Mouse (Mus musculus) left cerebral cortex, adult 9 months (tissue): ENCODE measurements around the gene Hoxa13.

Source experiments
- DNase-seq, 2 experiments: peaks; one replicate each; pipeline ENCODE4 v3.0.0; 2022; ENCODE audit warnings: low spot score in 2 of 2

Hoxa13 gene

DNA sequence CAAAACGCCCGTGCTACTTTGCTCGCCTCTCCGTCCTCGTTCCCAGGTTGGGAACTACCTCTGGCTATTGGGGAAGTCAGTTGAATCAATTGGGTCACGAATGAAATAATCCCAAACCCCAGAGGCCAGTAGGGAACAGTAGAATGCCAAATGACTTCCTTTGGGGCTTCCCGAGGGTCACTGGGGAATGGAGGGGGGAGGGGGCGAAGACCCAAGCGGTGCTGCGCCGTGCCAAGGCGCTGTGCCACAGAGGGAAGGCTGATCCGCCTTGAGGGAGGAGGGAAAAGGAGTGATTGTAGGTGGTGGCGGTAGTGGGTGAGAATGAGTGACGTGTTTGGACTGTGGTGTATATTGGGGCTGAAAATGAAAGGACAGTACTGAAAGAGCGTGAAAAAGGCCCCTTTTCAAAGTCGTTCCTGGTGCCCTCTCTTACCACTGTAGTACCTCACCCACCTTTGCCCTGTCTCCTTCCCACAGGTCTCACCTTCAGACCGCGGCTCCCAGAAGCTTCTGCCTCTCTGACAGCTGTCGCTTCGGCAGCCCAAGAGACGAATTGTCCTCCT lies 48.0 kb downstream of the Hoxa13 start:
- no peak for DNase-seq

GRCm38 (mm10) chr6:52211961-52212360 lies 48.7 kb downstream of the Hoxa13 start:
- DNase-seq: no peak

DNA sequence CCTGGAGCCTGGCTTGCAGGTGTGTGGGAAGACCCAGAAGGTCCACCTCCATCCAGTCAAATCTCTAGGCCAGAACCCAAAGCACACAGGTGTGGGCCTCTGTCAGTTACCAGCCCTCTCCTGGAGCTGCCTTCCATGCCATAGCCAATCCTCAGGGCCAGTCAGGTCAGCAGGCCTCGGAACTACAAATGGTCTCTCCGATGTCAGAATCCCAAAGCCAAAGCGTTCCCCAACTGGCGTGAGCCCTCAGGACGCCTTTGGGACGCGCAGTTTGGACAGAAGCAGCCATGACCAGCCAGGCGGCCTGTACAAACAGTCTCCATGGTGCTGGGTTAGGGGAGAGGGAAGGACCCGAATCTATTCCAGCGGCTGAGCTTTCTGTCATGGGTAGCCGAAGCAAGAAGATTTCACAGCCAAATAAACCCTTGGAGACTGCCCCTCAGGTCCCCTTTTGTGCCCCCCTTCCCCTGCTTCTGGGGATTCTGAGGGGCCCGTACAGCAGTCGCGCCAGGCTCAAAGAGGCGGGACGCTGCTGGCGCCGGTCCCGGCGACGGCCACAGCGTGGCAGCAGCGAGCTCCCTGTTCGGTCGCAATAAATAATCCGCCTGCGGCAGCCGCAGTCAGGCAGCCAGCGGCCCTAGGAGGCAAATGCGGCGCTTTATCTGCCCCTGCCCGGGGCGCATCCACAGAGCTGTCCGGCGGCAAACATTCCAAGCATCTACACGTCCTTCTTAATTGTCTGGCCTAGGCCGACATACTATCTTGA lies 49.3 kb downstream of the Hoxa13 start:
- peak in 1 of 2 experiments; percentile 29 for DNase-seq

GRCm38 (mm10) chr6:52209685-52210046 lies 51.0 kb downstream of the Hoxa13 start:
- DNase-seq: no peak

DNA sequence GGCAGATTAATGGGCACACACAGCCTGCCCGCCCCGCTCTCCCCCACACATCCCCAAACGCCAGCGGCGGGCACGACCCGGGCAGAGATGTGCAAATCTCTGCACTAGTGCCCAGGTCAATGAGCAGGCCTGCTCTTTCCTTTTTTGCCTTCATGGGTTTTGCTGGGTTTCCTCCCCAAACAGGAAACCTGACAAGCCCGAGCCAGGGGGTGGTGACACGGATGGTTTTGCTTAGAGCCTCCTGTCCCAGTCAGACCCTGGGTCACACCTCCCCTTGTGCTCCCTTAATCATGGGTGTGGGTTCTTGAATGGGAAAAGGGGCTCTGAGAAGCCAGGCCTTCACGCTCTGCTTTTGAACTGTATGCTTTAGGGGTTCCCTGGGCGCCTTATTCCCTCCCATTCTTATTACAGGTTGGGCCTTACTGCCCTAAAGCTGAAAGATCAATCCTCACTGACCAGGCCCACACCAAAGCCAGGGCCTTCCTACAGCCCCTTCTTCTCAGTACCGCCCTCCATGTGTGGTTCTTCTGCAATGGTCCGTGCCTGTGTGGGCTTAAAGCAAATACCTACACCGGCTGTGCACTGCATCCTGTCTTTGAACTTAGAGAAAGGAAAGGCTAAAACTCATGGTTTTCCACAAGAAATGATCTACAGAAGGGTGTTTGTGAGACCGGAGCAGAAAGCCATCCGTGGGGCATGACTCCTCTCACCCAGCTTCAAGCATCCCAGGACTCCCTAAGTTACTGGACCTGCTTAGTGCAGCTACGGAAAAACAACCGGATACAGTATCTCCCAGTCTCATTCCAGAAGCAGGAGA lies 51.6 kb downstream of the Hoxa13 start:
- no peak for DNase-seq

- no peak for DNase-seq
These were observed 52.4 kb downstream of the Hoxa13 start, which contains the start of gene Hoxa6 for GRCm38 (mm10) chr6:52208072-52208867. Gene Hoxa6, minus strand, starts transcription at chr6:52208722.
